ENCODE assay signal across 14 mouse cellular contexts in genomic region chr2:173033531-173033930, GRCm38 (mm10). TPM values are rescaled to one million over a fixed set of nuclear protein-coding genes. Genes with fewer than 3 reads are reported as not detected.
DNase-seq lines count a peak whose midpoint lies in the region; ATAC-seq and TF ChIP-seq lines count a peak whose summit lies in the region.
"Had no signal": no experiment of that assay in that cellular context is flagged by ENCODE, and none has a peak within 500 bp of the region (broad histone marks: within the 10 kb centered on the region; RNA-seq: fewer than 3 reads in every experiment).

No protein-coding gene starts in this region.

- intact Hi-C loops in left cerebral cortex, postnatal 4 days (cut with DNase I) = no loop called here

- peaks cover 98% of the 10 kb centered on the region for H3K36me3 ChIP-seq in megakaryocyte, embryonic 14.5 days (replicated peaks; ENCODE audit: low read length)
- H3K36me3 ChIP-seq in liver, embryonic 13.5 days = peaks cover 86% of the 10 kb centered on the region

- H3K9me3 ChIP-seq in megakaryocyte, embryonic 14.5 days = no peaks in the 10 kb centered on the region
- no peaks in the 10 kb centered on the region for H3K9me3 ChIP-seq in liver, embryonic 13.5 days (replicated peaks)
- H3K9me3 ChIP-seq: midbrain, embryonic 13.5 days; neural tube, embryonic 13.5 days had no signal

- peak overlapping the region; percentile 73 for H3K27ac ChIP-seq in bone marrow, adult 2 months (ENCODE audit: control insufficient read depth, insufficient read depth, low read depth, low read length, poor library complexity)
- peak overlapping the region; percentile 100 for H3K27ac ChIP-seq in liver, embryonic 13.5 days
- H3K27ac ChIP-seq: midbrain, embryonic 13.5 days; neural tube, embryonic 13.5 days had no signal

- H3K4me1 ChIP-seq in megakaryocyte, embryonic 14.5 days = peaks cover 100% of the 10 kb centered on the region
- peaks cover 27% of the 10 kb centered on the region for H3K4me1 ChIP-seq in bone marrow, adult 2 months (ENCODE audit: control insufficient read depth, insufficient read depth, low read length)
- H3K4me1 ChIP-seq in liver, embryonic 13.5 days (replicated peaks) = peaks cover 100% of the 10 kb centered on the region
- H3K4me1 ChIP-seq: midbrain, embryonic 13.5 days; neural tube, embryonic 13.5 days had no signal

- ATAC-seq in megakaryocyte, adult 5-6 weeks (ENCODE audit: poor library complexity, severe bottlenecking) = no peak
- no peak for ATAC-seq in liver, embryonic 13.5 days (ENCODE audit: low read depth)
- ATAC-seq: midbrain, embryonic 13.5 days had no signal

- no peak for TF ChIP-seq CTCF in bone marrow, adult 2 months (IDR thresholded peaks at IDR 0.05; ENCODE audit: control insufficient read depth, insufficient read depth, low read length)

- H3K27me3 ChIP-seq in megakaryocyte, embryonic 14.5 days (replicated peaks) = no peaks in the 10 kb centered on the region
- no peaks in the 10 kb centered on the region for H3K27me3 ChIP-seq in liver, embryonic 13.5 days
- H3K27me3 ChIP-seq: midbrain, embryonic 13.5 days; neural tube, embryonic 13.5 days had no signal

- TF ChIP-seq POLR2A in bone marrow, adult 2 months (IDR thresholded peaks at IDR 0.05; ENCODE audit: borderline replicate concordance, control insufficient read depth, low read depth, low read length) = peak; percentile 33; the same call in 1 of the 2 replicates

- H3K4me3 ChIP-seq in megakaryocyte, embryonic 14.5 days (replicated peaks) = peak overlapping the region; percentile 97
- no peak overlapping the region for H3K4me3 ChIP-seq in bone marrow, adult 2 months (replicated peaks; ENCODE audit: control insufficient read depth, low read depth, low read length)
- H3K4me3 ChIP-seq in liver, embryonic 13.5 days (replicated peaks) = peak overlapping the region; percentile 97
- H3K4me3 ChIP-seq: midbrain, embryonic 13.5 days; neural tube, embryonic 13.5 days had no signal

- DNase-seq in liver, embryonic 13.5 days = no peak
- DNase-seq in thymus, postnatal 14 days = peak; percentile 71
- no peak for DNase-seq in left cerebral cortex, postnatal 4 days
- no peak for DNase-seq in adrenal gland, postnatal 10 days
- DNase-seq: adrenal gland, adult 2 months; cerebellum, postnatal 14 days; heart, adult 18-20 months; kidney, adult 11 months; lung, postnatal 14 days had no signal

- peak overlapping the region; percentile 79 for H3K4me2 ChIP-seq in liver, embryonic 13.5 days
- H3K4me2 ChIP-seq: midbrain, embryonic 13.5 days; neural tube, embryonic 13.5 days had no signal

- peak overlapping the region; percentile 98 for H3K9ac ChIP-seq in liver, embryonic 13.5 days
- H3K9ac ChIP-seq: midbrain, embryonic 13.5 days; neural tube, embryonic 13.5 days had no signal

- 67% methylated on average over 13 of the region's 13 CpGs for WGBS in bone marrow, adult 2 months
- 85% methylated on average over 13 of the region's 13 CpGs for WGBS in liver, embryonic 13.5 days (ENCODE audit: insufficient replicate concordance)

RNA-seq across cellular contexts. Expression of gene Rbm38, which starts 13.2 kb away (rescaled TPM):
- 1,149 and 2,622 TPM in 2 replicates for polyA plus RNA-seq in megakaryocyte, embryonic 14.5 days (2012; ENCODE audit: insufficient read depth, low replicate concordance)
- 124 and 143 TPM in 2 replicates for total RNA-seq in megakaryocyte, adult 5-6 weeks (2015)
- total RNA-seq in megakaryocyte, adult 5-6 weeks (2017) = 43.2 and 59.0 TPM in 2 replicates
- polyA plus RNA-seq in bone marrow, adult 2 months (2011; ENCODE audit: insufficient read depth, insufficient read length, low replicate concordance, missing spikeins) = 204 and 219 TPM in 2 replicates
- polyA plus RNA-seq in liver, embryonic 13.5 days (2015; fragmentation: Nextera tagmentation; extraction: Ambion mirVana) = 260 and 311 TPM in 2 replicates
- 1 to 10 TPM; 7.5 to 8.1 TPM for total RNA-seq in left cerebral cortex, postnatal 4 days (2021)
- 10 to 100 TPM; 25.3 to 39.6 TPM for total RNA-seq in adrenal gland, postnatal 10 days (2021)

RNA-seq across cellular contexts. Expression of gene Rae1, which starts 33.6 kb away (rescaled TPM):
- polyA plus RNA-seq in megakaryocyte, embryonic 14.5 days (2012; ENCODE audit: insufficient read depth, low replicate concordance) = 26.3 and 89.2 TPM in 2 replicates
- total RNA-seq in megakaryocyte, adult 5-6 weeks (2015) = 53.2 and 72.9 TPM in 2 replicates
- 42.4 and 54.3 TPM in 2 replicates for total RNA-seq in megakaryocyte, adult 5-6 weeks (2017)
- 55.2 and 61.5 TPM in 2 replicates for polyA plus RNA-seq in bone marrow, adult 2 months (2011; ENCODE audit: insufficient read depth, insufficient read length, low replicate concordance, missing spikeins)
- polyA plus RNA-seq in liver, embryonic 13.5 days (2015; fragmentation: Nextera tagmentation; extraction: Ambion mirVana) = 94.5 and 96.8 TPM in 2 replicates
- total RNA-seq in left cerebral cortex, postnatal 4 days (2021) = 10 to 100 TPM; 85.7 to 98.0 TPM
- 10 to 100 TPM; 51.6 to 54.8 TPM for total RNA-seq in adrenal gland, postnatal 10 days (2021)

RNA-seq across cellular contexts. Expression of gene Spo11, which starts 56.0 kb away (rescaled TPM):
- polyA plus RNA-seq in megakaryocyte, embryonic 14.5 days (2012; ENCODE audit: insufficient read depth, low replicate concordance) = not detected in 2 replicates
- 0.64 and 1.0 TPM in 2 replicates for total RNA-seq in megakaryocyte, adult 5-6 weeks (2015)
- 0.04 TPM in 1 of 2 replicates, not detected in the other for total RNA-seq in megakaryocyte, adult 5-6 weeks (2017)
- 0.70 TPM in 1 of 2 replicates, not detected in the other for polyA plus RNA-seq in bone marrow, adult 2 months (2011; ENCODE audit: insufficient read depth, insufficient read length, low replicate concordance, missing spikeins)
- 0.08 TPM in 1 of 2 replicates, not detected in the other for polyA plus RNA-seq in liver, embryonic 13.5 days (2015; fragmentation: Nextera tagmentation; extraction: Ambion mirVana)
- total RNA-seq in left cerebral cortex, postnatal 4 days (2021) = under 1 TPM; 0.44 to 0.74 TPM
- total RNA-seq in adrenal gland, postnatal 10 days (2021) = not detected
- total RNA-seq: adrenal gland, adult 2 months; heart, adult 18-20 months had no signal
- polyA plus RNA-seq: adrenal gland, adult 2 months had no signal
